Mouse (Mus musculus): ENCODE results near the gene Bahd1. TPM values are rescaled to one million over a fixed set of nuclear protein-coding genes. Genes with fewer than 3 reads are reported as not detected.

Gene Bahd1
- polyA plus RNA-seq, 1 experiment from 2014 or later: 6.7 TPM

DNA sequence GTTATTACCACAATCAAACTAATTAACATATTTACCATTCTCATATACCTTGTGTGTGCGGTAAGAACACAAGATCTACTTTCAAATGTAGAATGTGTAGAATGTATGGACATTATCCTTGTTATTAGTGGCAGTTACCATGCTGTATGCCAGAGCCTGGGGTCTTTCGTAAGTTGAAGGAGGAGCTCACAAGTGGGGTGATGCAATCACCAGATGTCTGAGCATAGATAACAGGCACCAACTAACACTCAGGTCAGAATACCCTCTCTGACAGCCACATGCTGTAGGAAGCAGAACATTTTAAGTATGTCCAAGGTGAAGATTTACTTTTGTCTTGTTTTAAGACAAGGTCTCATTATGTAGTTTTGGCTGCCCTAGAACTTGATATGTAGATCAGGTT lies 60.2 kb downstream of the Bahd1 start:
- no peak overlapping the region for H3K4me3 ChIP-seq
- H3K9ac ChIP-seq (replicated peaks): no peak overlapping the region
- H3K4me2 ChIP-seq (replicated peaks): no peak overlapping the region
- H3K27ac ChIP-seq (replicated peaks): no peak overlapping the region
- no peaks in the 10 kb centered on the region for H3K4me1 ChIP-seq
- no peaks in the 10 kb centered on the region for H3K9me3 ChIP-seq
- WGBS: 99% methylated on average over 2 of the region's 2 CpGs
- no peaks in the 10 kb centered on the region for H3K27me3 ChIP-seq
- no peak for ATAC-seq (ENCODE audit: low FRiP score, low read depth)
- H3K36me3 ChIP-seq: no peaks in the 10 kb centered on the region

DNA sequence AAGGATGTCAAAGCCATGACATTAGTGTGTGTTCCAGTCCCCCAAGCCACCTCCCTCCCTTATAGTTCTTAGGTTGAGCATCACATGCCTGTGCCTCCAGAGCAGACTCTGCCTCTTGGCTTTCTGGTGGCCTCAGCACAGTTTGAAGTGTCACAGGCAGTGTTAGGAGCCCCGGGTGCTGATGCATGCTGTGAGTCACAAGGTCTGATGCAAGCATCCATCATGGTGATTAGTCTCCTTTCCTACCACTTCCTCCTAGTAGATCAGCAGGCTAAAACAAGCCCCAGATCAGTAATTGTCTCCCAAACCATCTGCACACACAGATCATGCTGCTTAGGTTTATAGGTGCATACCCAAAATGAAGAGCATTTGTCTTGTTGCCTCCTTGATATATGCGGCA lies 61.4 kb downstream of the Bahd1 start:
- no peaks in the 10 kb centered on the region for H3K27me3 ChIP-seq
- ATAC-seq (ENCODE audit: low FRiP score, low read depth): no peak
- no peaks in the 10 kb centered on the region for H3K9me3 ChIP-seq
- no peak overlapping the region for H3K4me2 ChIP-seq (replicated peaks)
- no peak overlapping the region for H3K4me3 ChIP-seq
- no peak overlapping the region for H3K9ac ChIP-seq (replicated peaks)
- H3K4me1 ChIP-seq: no peaks in the 10 kb centered on the region
- no peaks in the 10 kb centered on the region for H3K36me3 ChIP-seq
- no peak overlapping the region for H3K27ac ChIP-seq (replicated peaks)
- WGBS: 67% methylated on average over 2 of the region's 2 CpGs

DNA sequence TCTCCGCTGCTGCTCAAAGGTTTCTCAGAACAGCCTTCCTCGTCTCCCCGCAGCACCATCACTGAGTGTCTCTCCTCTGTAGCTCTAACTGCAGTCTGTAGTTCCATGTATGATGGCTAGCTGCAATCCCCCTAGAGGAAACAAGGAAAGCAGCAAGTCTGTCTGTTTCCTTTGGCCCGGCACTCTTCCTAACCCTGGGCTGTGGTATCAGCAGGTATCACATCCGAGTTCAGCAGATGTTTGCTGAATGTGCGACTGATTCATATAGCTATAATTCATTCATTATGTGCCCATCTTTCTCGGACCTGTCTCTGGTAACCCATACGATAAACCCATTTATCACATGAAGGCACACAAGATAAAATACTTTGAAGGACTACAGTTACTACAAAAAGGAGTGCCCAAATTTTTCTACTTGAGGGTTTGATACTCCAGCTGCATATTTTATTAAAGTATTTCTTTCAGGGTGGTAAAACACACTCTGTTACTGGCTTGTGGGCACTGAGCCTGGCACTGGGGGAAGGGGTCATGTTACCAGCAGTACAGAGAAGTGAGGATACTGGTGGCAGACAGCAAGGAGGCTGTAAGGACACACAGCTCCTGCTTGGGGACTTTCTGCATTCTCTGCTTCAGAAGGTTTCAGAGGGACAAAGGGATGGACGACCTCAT lies 63.0 kb downstream of the Bahd1 start:
- Histone ChIP-seq H3K36me3 (no peaks in the 10 kb centered on the region), H3K4me1 (no peaks in the 10 kb centered on the region), H3K4me2 (replicated peaks) (no peak overlapping the region), H3K27me3 (no peaks in the 10 kb centered on the region), H3K9ac (replicated peaks) (no peak overlapping the region), H3K9me3 (no peaks in the 10 kb centered on the region), H3K4me3 (no peak overlapping the region), H3K27ac (replicated peaks) (no peak overlapping the region)
- ATAC-seq (ENCODE audit: low FRiP score, low read depth): no peak
- WGBS: 57% methylated on average over 9 of the region's 9 CpGs

DNA sequence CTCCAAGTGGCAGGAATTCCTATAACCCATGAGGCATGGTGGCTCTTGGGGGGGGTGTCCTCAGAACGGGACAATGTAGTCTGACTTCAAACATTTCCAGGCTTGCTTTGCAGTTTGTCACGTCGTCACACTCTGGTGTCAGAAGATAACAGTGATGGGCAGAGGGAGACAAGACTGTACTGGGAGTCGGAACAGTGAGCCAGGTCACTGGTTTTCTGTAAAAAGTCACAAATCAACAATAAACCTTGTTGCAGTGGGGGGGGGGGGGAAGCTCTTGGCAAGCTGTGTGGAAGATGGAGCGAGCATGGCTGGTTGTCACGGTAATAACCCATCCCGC lies 63.5 kb downstream of the Bahd1 start:
- 74% methylated on average over 7 of the region's 7 CpGs for WGBS
- no peaks in the 10 kb centered on the region for H3K27me3 ChIP-seq

DNA sequence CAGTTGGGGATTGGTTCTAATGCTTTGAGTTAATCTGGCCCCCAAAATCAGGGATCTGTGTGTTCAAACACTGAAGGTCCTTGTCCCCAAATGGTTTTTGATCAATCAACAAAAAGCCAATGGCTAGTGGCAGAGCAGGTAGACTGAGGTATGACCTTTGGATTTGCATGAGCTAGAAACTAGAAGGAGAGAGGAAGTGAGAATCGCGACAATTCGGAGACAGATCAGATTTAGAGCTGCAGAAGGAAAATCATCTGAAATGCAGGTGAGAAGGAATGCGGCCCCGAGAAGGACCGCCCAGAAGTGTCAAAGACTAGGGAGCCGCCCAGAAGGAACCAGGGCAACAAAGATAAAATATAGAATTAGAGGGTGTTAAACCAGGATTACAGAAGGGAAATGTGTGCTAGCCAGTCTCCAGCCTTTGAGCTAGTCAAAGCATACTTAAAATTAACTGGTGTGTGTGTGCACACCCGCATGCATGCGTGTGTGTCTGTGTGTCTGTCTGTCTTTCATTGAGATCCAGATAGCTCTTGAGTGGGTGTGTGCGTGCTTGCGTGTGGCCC lies 69.5 kb downstream of the Bahd1 start:
- Histone ChIP-seq H3K4me3 (no peak overlapping the region), H3K9me3 (no peaks in the 10 kb centered on the region), H3K27ac (replicated peaks) (no peak overlapping the region), H3K27me3 (peaks cover 19% of the 10 kb centered on the region), H3K4me2 (replicated peaks) (no peak overlapping the region), H3K9ac (replicated peaks) (no peak overlapping the region), H3K4me1 (peaks cover 3% of the 10 kb centered on the region; the same call in 1 of the 2 replicates), H3K36me3 (no peaks in the 10 kb centered on the region)
- WGBS: 87% methylated on average over 11 of the region's 11 CpGs
- ATAC-seq (ENCODE audit: low FRiP score, low read depth): no peak

More for the DNA sequence above, 63.5 kb downstream of the Bahd1 start:
- no peak overlapping the region for H3K27ac ChIP-seq (replicated peaks)
- no peak for ATAC-seq (ENCODE audit: low FRiP score, low read depth)
- no peaks in the 10 kb centered on the region for H3K9me3 ChIP-seq
- no peaks in the 10 kb centered on the region for H3K36me3 ChIP-seq
- no peaks in the 10 kb centered on the region for H3K4me1 ChIP-seq
- H3K4me3 ChIP-seq: no peak overlapping the region
- no peak overlapping the region for H3K9ac ChIP-seq (replicated peaks)
- no peak overlapping the region for H3K4me2 ChIP-seq (replicated peaks)

DNA sequence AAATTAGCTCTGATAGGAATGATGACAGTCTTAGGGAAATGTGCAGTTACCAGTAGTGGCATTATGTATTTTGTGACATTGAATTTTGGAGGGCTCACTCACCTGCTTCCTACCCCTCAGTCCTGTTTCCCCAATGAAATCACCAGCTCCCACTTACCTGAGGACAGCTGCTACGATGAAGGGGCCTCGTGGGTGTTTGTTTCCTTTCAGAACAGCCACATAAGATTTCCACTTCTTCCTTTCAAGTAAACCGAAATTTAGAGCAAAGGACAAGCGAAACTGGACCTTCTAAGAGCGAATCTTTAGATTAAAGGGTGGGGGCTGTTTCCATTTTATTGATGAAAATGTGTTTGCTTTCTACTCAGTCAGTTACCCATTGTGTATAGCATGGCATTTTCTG lies 71.9 kb downstream of the Bahd1 start:
- H3K4me3 ChIP-seq: no peak overlapping the region
- no peak overlapping the region for H3K9ac ChIP-seq (replicated peaks)
- no peak overlapping the region for H3K4me2 ChIP-seq (replicated peaks)
- 83% methylated on average over 5 of the region's 5 CpGs for WGBS
- ATAC-seq (ENCODE audit: low FRiP score, low read depth): no peak
- peaks cover 10% of the 10 kb centered on the region; the same call in 1 of the 2 replicates for H3K4me1 ChIP-seq
- H3K36me3 ChIP-seq: no peaks in the 10 kb centered on the region
- H3K9me3 ChIP-seq: no peaks in the 10 kb centered on the region
- no peak overlapping the region for H3K27ac ChIP-seq (replicated peaks)
- H3K27me3 ChIP-seq: peaks cover 43% of the 10 kb centered on the region

DNA sequence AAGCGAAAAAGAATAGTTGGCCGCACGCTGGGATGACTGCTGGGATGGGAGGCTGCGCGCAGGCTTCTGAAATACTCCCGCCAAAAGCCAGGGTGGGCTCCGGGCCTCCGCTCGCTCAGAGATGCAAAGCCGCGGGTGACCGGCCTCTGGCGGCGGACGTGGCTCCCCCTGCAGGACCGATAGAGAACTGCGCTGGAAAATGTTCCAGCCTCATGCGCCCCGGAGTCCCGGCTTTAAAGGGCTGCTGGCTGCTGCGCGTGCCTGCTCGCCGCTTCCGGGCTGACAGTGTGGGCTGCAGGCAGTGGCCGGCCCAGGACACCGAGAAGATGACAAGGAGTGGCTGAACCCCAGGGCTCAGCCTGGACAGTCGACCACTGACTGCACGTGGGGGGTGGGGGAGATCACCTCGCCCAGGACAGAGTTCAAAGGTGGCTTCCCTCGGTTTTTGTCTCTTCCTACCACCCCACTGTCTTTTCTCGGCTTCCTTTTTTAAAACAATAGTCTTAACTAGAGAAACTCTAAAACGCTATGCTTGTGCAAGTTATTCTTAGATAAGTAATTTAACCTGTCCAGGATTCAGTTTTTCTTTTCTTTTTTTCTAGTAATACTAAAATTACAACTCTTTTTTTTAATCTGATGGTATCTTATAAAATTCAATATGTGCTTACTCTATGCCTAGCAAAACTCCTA lies 72.7 kb downstream of the Bahd1 start:
- under 1% methylated on average over 33 of the region's 33 CpGs for WGBS
- H3K4me1 ChIP-seq: peaks cover 10% of the 10 kb centered on the region; the same call in 1 of the 2 replicates
- no peaks in the 10 kb centered on the region for H3K36me3 ChIP-seq
- ATAC-seq (ENCODE audit: low FRiP score, low read depth): peak; percentile 85
- H3K4me2 ChIP-seq (replicated peaks): peak overlapping the region; percentile 59
- peaks cover 50% of the 10 kb centered on the region for H3K27me3 ChIP-seq
- H3K27ac ChIP-seq (replicated peaks): no peak overlapping the region
- H3K9me3 ChIP-seq: no peaks in the 10 kb centered on the region
- peak overlapping the region; percentile 41 for H3K9ac ChIP-seq (replicated peaks)
- peak overlapping the region; percentile 32 for H3K4me3 ChIP-seq

Other genes with a start within 250 kb of the Bahd1 start
- gene Pak6, start 237.1 kb upstream of the Bahd1 start, polyA plus RNA-seq (2016; fragmentation: Nextera tagmentation; extraction: Ambion mirVana): 4.9 and 5.8 TPM in 2 replicates
- not detected in 2 replicates for gene Ankrd63, start 196.4 kb upstream of the Bahd1 start, polyA plus RNA-seq (2016; fragmentation: Nextera tagmentation; extraction: Ambion mirVana)
- 0.17 and 0.50 TPM in 2 replicates for gene Plcb2, start 171.9 kb upstream of the Bahd1 start, polyA plus RNA-seq (2016; fragmentation: Nextera tagmentation; extraction: Ambion mirVana)
- 25.1 TPM in 2 replicates for gene Inafm2, start 154.6 kb upstream of the Bahd1 start, polyA plus RNA-seq (2016; fragmentation: Nextera tagmentation; extraction: Ambion mirVana)
- 1.9 and 2.2 TPM in 2 replicates for gene Ccdc9b, start 137.7 kb upstream of the Bahd1 start, polyA plus RNA-seq (2016; fragmentation: Nextera tagmentation; extraction: Ambion mirVana)
- not detected in 2 replicates for gene Phgr1, start 127.6 kb upstream of the Bahd1 start, polyA plus RNA-seq (2016; fragmentation: Nextera tagmentation; extraction: Ambion mirVana)
- 17.5 and 17.8 TPM in 2 replicates for gene Disp2, start 120.7 kb upstream of the Bahd1 start, polyA plus RNA-seq (2016; fragmentation: Nextera tagmentation; extraction: Ambion mirVana)
- 134 and 147 TPM in 2 replicates for gene Knstrn, start 86.4 kb upstream of the Bahd1 start, polyA plus RNA-seq (2016; fragmentation: Nextera tagmentation; extraction: Ambion mirVana)
- gene Ivd, start 38.4 kb upstream of the Bahd1 start, polyA plus RNA-seq (2016; fragmentation: Nextera tagmentation; extraction: Ambion mirVana): 49.0 and 55.2 TPM in 2 replicates
- gene Chst14, start 26.1 kb downstream of the Bahd1 start, polyA plus RNA-seq (2016; fragmentation: Nextera tagmentation; extraction: Ambion mirVana): 14.5 and 19.5 TPM in 2 replicates
- gene Ccdc32, start 129.0 kb downstream of the Bahd1 start, polyA plus RNA-seq (2016; fragmentation: Nextera tagmentation; extraction: Ambion mirVana): 26.1 and 28.2 TPM in 2 replicates
- 7.4 and 7.5 TPM in 2 replicates for gene Rpusd2, start 134.4 kb downstream of the Bahd1 start, polyA plus RNA-seq (2016; fragmentation: Nextera tagmentation; extraction: Ambion mirVana)
- gene Knl1, start 146.7 kb downstream of the Bahd1 start, polyA plus RNA-seq (2016; fragmentation: Nextera tagmentation; extraction: Ambion mirVana): 60.3 and 61.9 TPM in 2 replicates
- gene Rad51, start 212.4 kb downstream of the Bahd1 start, polyA plus RNA-seq (2016; fragmentation: Nextera tagmentation; extraction: Ambion mirVana): 46.3 and 51.3 TPM in 2 replicates